Mouse (Mus musculus): ENCODE results near the gene Adgrf1.

DNA sequence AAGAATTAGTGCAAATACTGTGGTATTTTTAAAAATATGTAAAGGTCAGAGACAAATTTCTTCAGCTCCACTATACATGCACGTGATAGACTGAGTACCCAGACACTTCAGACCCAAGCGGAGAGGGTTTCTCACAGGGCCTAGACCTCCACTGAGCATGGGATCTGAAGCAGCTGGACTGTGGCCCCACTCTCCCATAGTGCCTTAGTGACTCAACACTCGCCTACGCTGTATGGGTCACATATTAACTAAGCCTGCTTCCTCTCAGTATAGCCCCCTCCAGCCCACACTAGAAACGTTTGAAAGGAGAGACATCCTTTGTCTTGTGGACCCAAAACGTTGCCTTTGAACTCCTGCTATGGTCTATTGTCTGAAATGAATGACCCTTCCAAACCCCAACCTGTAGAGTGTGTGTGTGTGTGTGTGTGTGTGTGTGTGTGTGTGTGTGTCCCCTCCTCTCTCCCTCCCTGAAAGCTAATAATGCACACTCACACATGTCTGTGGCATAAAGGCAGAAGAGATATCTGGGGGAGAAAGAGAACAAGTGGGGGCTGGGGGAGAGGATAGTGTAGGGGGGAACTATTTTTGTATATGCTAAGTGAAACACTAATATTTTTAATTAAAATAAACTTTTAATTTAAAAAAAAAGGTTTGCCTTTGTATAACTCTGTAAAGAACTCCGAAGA is 56.0 kb downstream of the Adgrf1 start:
- TF ChIP-seq POLR2A (IDR thresholded peaks at IDR 0.05; ENCODE audit: borderline replicate concordance, extremely low read depth, insufficient read depth, insufficient read length, poor library complexity, severe bottlenecking), result no peak
- no peak for TF ChIP-seq CTCF (IDR thresholded peaks at IDR 0.05; ENCODE audit: borderline replicate concordance, extremely low read depth, insufficient read depth, insufficient read length)

Measured in brain, embryonic 14.5 days (tissue).